Comparison of ENCODE assay signal across 8 mouse cellular contexts in genomic region chr11:102393238-102393634, GRCm38 (mm10). TPM values are rescaled to one million over a fixed set of nuclear protein-coding genes. Genes with fewer than 3 reads are reported as not detected.
DNase-seq lines count a peak whose midpoint lies in the region; ATAC-seq and TF ChIP-seq lines count a peak whose summit lies in the region.

Rundc3a (plus strand) TSS chr11:102393403.

- ATAC-seq in liver, embryonic 15.5 days (ENCODE audit: insufficient read depth): peak; percentile 61
- peak; percentile 91 for ATAC-seq in neural tube, embryonic 13.5 days (ENCODE audit: low read depth)

- no peak for TF ChIP-seq POLR2A in bone marrow macrophage, adult 2 months (IDR thresholded peaks at IDR 0.05; ENCODE audit: borderline replicate concordance, low read depth, low read length)
- TF ChIP-seq POLR2A in testis, adult 2 months (IDR thresholded peaks at IDR 0.05; ENCODE audit: control insufficient read depth, low read depth, low read length): no peak

- peak within 1 kb of the TSS; percentile 26 for H3K4me3 ChIP-seq in bone marrow macrophage, adult 2 months (ENCODE audit: insufficient read depth, low read length)
- H3K4me3 ChIP-seq in forebrain, embryonic 10.5 days: peak within 1 kb of the TSS; percentile 68
- peak within 1 kb of the TSS; percentile 48 for H3K4me3 ChIP-seq in liver, embryonic 15.5 days (replicated peaks)
- peak within 1 kb of the TSS; percentile 84 for H3K4me3 ChIP-seq in neural tube, embryonic 13.5 days
- peak within 1 kb of the TSS; percentile 72 for H3K4me3 ChIP-seq in testis, adult 2 months (ENCODE audit: control insufficient read depth, low read depth, low read length)

- H3K36me3 ChIP-seq in forebrain, embryonic 10.5 days (replicated peaks): no peaks in the 10 kb centered on the region
- H3K36me3 ChIP-seq in liver, embryonic 15.5 days (replicated peaks): no peaks in the 10 kb centered on the region
- H3K36me3 ChIP-seq in neural tube, embryonic 13.5 days: peaks cover 3% of the 10 kb centered on the region; the same call in 1 of the 2 replicates
- no peaks in the 10 kb centered on the region for H3K36me3 ChIP-seq in testis, adult 2 months (ENCODE audit: control insufficient read depth, insufficient read depth, low read length)

- H3K4me2 ChIP-seq in liver, embryonic 15.5 days: peak within 1 kb of the TSS; percentile 75
- peak within 1 kb of the TSS; percentile 99 for H3K4me2 ChIP-seq in neural tube, embryonic 13.5 days

- WGBS in forebrain, embryonic 10.5 days: under 1% methylated on average over 33 of the region's 34 CpGs
- under 1% methylated on average over 33 of the region's 34 CpGs for WGBS in liver, embryonic 15.5 days (ENCODE audit: insufficient replicate concordance)
- 0% methylated on average over 33 of the region's 34 CpGs for WGBS in neural tube, embryonic 13.5 days

- TF ChIP-seq CTCF in bone marrow macrophage, adult 2 months (IDR thresholded peaks at IDR 0.05; ENCODE audit: low read depth, low read length): no peak
- no peak for TF ChIP-seq CTCF in testis, adult 2 months (IDR thresholded peaks at IDR 0.05; ENCODE audit: control insufficient read depth, insufficient read depth, insufficient replicate concordance, low read depth, low read length)

- peak; percentile 81 for DNase-seq in CD4-positive helper T cell, adult 2 months (ENCODE audit: low read depth, low spot score)
- DNase-seq in forebrain, embryonic 10.5 days (ENCODE audit: extremely low spot score, low spot score): peak; percentile 93
- peak; percentile 78 to 87 for DNase-seq in heart, postnatal 14 days
- DNase-seq in kidney, postnatal 4 days: peak; percentile 95

- H3K27ac ChIP-seq in bone marrow macrophage, adult 2 months (ENCODE audit: insufficient read depth, low read depth, low read length): no peak within 1 kb of the TSS
- peak within 1 kb of the TSS; percentile 78 for H3K27ac ChIP-seq in forebrain, embryonic 10.5 days
- H3K27ac ChIP-seq in liver, embryonic 15.5 days (replicated peaks): peak within 1 kb of the TSS; percentile 33; the same call in 1 of the 2 replicates
- peak within 1 kb of the TSS; percentile 98 for H3K27ac ChIP-seq in neural tube, embryonic 13.5 days (replicated peaks)
- H3K27ac ChIP-seq in testis, adult 2 months (ENCODE audit: control insufficient read depth, insufficient read depth, low read depth, low read length): no peak within 1 kb of the TSS

- peak within 1 kb of the TSS; percentile 30; the same call in 1 of the 2 replicates for H3K9ac ChIP-seq in liver, embryonic 15.5 days
- H3K9ac ChIP-seq in neural tube, embryonic 13.5 days: peak within 1 kb of the TSS; percentile 96

- peaks cover 46% of the 10 kb centered on the region for H3K27me3 ChIP-seq in forebrain, embryonic 10.5 days (ENCODE audit: poor library complexity, severe bottlenecking)
- H3K27me3 ChIP-seq in liver, embryonic 15.5 days: peaks cover 87% of the 10 kb centered on the region
- no peaks in the 10 kb centered on the region; the same call in 1 of the 2 replicates for H3K27me3 ChIP-seq in neural tube, embryonic 13.5 days
- no peaks in the 10 kb centered on the region for H3K27me3 ChIP-seq in testis, adult 2 months (ENCODE audit: control insufficient read depth, insufficient read depth, low read length)

- H3K4me1 ChIP-seq in bone marrow macrophage, adult 2 months (ENCODE audit: control insufficient read depth, insufficient read depth, low read length): peaks cover 8% of the 10 kb centered on the region
- peaks cover 47% of the 10 kb centered on the region for H3K4me1 ChIP-seq in forebrain, embryonic 10.5 days
- H3K4me1 ChIP-seq in liver, embryonic 15.5 days (replicated peaks): peaks cover 34% of the 10 kb centered on the region
- peaks cover 54% of the 10 kb centered on the region for H3K4me1 ChIP-seq in neural tube, embryonic 13.5 days (replicated peaks)
- peaks cover 17% of the 10 kb centered on the region for H3K4me1 ChIP-seq in testis, adult 2 months (ENCODE audit: control insufficient read depth, insufficient read depth, low read length)

- no peaks in the 10 kb centered on the region for H3K9me3 ChIP-seq in forebrain, embryonic 10.5 days
- H3K9me3 ChIP-seq in liver, embryonic 15.5 days (replicated peaks): no peaks in the 10 kb centered on the region
- no peaks in the 10 kb centered on the region for H3K9me3 ChIP-seq in neural tube, embryonic 13.5 days

- intact Hi-C loops in heart, postnatal 14 days (cut with DNase I): no loop called here

RNA-seq across cellular contexts. Expression of gene Rundc3a, which starts in this region (rescaled TPM):
- polyA plus RNA-seq in bone marrow macrophage, adult 2 months (2012; ENCODE audit: insufficient read depth, insufficient read length, missing spikeins): not detected in 2 replicates
- 10.5 and 13.5 TPM in 2 replicates for polyA plus RNA-seq in forebrain, embryonic 10.5 days (2016; fragmentation: Nextera tagmentation; extraction: Ambion mirVana)
- total RNA-seq in heart, postnatal 14 days (2021): under 1 TPM in 1 of 2 experiments, not detected in 1; 0.29 TPM
- polyA plus RNA-seq in liver, embryonic 15.5 days (2015; fragmentation: Nextera tagmentation; extraction: Ambion mirVana): 2.2 and 2.4 TPM in 2 replicates
- polyA plus RNA-seq in neural tube, embryonic 13.5 days (2015; fragmentation: Nextera tagmentation; extraction: Ambion mirVana): 156 and 161 TPM in 2 replicates
- 53.7 and 55.6 TPM in 2 replicates for polyA plus RNA-seq in testis, adult 2 months (2012; rRNA removed)

Comparison
In these comparisons a context has a peak if more than half of its experiments do, and no peak if none do; other contexts are left out.
1. Peak in DNase-seq in heart, postnatal 14 days; RNA of the gene not detected or under 1 TPM.
2. H3K27ac ChIP-seq: peak in forebrain, embryonic 10.5 days (single experiment), liver, embryonic 15.5 days (single experiment) and neural tube, embryonic 13.5 days (single experiment); none in bone marrow macrophage, adult 2 months (single experiment) and testis, adult 2 months (single experiment).
3. H3K4me3 ChIP-seq: peak in every context shown above with its lines; median percentile 84 in neural tube, embryonic 13.5 days; 72 in testis, adult 2 months; 68 in forebrain, embryonic 10.5 days; 48 in liver, embryonic 15.5 days; 26 in bone marrow macrophage, adult 2 months.
4. Peak in every context shown above with its lines, with median percentiles within 50 percentile points of each other: DNase-seq.